Mouse (Mus musculus) heart, postnatal 10 days (tissue): Measurements from ENCODE around the gene Slc7a5. TPM values are rescaled to one million over a fixed set of nuclear protein-coding genes. Genes with fewer than 3 reads are reported as not detected.

Experiments
- DNase-seq, 2 experiments: peaks; one replicate each; pipeline ENCODE4 v3.0.0; 2021
- intact Hi-C: fragments of 180-260 bp; cut with DNase I; formaldehyde crosslinking; loops from one replicate; pipeline ENCODE4 v1.15.1; 2025
- total RNA-seq, 2 experiments: library from RNA; stranded (reverse); gene quantifications; 2 replicates each; pipeline ENCODE4 v1.2.3; 2021

Gene Slc7a5
- total RNA-seq, result 10 to 100 TPM in 1 of 2 experiments, 1 to 10 TPM in 1; 8.6 to 11.3 TPM

- intact Hi-C loops, result loop anchor here (2.0 kb wide), 1 partner anchor 17 kb away; no protein-coding TSS in a partner anchor
- peak; percentile 97 for DNase-seq
These were observed at the start of gene Slc7a5 for GRCm38 (mm10) chr8:121907587-121908248. Slc7a5 (minus strand) TSS chr8:121907694.

GRCm38 (mm10) chr8:121955825-121956500, 48.5 kb upstream of the Slc7a5 start:
- intact Hi-C loops, result no loop called here
- no peak for DNase-seq

DNA sequence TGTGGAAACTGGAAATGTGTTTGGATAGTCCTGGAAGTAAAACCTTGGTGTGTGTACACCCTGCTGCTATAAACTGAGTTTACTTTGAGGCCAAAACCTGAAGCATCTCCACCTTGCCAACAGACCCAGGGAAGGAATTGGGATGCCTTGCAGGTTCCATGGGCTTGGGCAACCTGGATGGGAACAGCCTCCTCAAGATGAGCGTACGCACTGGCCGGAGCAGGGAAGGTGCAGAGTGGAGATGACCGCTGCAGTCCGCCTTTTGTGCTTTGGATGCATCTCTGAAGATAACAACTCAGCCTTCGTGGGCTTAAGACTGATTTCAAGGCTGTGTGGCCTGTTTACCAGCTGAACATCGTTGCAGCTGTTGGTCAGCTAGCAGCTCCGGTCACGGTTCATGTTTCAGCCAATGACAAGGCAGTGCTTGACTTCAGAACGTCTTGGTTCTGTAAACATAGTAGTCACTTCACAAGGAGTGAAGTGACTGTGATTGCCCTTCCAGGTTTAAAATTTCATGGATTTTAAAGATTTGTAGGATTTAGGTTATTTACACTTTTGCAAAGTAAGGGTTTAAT, 47.6 kb upstream of the Slc7a5 start:
- intact Hi-C loops, result no loop called here
- DNase-seq, result no peak

DNA sequence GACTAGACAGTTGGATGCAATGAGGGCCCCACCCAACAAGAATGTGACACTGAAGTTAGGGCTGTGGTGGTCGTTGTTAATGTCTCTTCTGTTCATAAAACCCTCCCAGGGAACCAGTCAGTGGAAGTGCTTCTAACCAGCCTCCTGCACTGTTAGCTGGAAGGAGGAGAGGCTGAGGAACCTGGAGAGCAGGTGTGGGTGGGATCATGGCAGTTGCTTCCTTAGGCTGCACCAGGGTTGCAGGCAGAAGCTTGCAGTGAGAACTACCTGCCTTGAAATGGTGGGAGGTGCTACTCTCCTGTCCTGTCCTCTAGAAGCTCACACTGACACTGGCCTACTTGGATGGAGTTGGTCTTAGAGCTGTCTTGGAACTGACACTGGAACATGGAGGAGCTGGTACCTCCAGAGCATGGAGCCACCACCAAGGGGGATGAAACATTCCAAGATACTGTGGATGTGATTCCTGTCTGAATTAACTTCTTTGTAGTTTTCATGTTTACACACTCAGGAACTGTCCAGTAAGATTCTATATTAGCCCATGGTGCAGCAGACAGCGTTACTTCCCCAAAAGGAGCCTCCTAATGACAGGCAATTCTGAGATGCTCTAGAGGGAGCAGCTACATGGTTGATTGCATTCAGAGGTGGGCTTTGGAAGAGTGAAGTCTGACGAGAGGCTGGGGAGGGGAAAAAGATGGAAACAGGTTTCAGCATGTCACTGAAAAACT, 46.5 kb upstream of the Slc7a5 start:
- intact Hi-C loops, result no loop called here
- DNase-seq, result no peak

DNA sequence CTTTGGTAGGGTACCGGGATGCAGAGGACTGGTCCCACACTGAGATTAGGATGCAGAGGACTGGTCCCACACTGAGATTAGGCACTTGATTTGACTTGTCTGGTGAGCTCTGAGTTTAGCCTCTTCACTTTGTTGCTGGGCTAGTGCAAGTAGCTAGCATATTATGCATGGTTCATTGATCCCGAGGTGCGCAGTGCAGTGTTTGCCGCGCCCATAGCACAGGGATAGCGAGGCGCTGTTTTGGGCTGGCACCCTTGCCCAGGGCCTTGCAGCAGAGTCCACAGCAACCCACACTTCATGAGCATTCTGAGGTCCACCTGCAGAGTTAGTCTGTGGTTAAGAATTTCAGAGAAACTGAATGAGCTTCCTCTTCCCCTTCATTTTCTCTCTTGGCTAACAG, 45.3 kb upstream of the Slc7a5 start:
- intact Hi-C loops, result no loop called here
- no peak for DNase-seq

- intact Hi-C loops, result no loop called here
- no peak for DNase-seq
These were observed 44.6 kb upstream of the Slc7a5 start for GRCm38 (mm10) chr8:121952122-121952521.

GRCm38 (mm10) chr8:121951656-121952009, 44.1 kb upstream of the Slc7a5 start:
- no peak for DNase-seq
- intact Hi-C loops, result no loop called here

- peak; percentile 82 to 83 for DNase-seq
- intact Hi-C loops, result no loop called here
These were observed 43.5 kb upstream of the Slc7a5 start for GRCm38 (mm10) chr8:121950749-121951655.

GRCm38 (mm10) chr8:121949941-121950748, 42.7 kb upstream of the Slc7a5 start:
- peak; percentile 98 for DNase-seq
- intact Hi-C loops, result no loop called here

DNA sequence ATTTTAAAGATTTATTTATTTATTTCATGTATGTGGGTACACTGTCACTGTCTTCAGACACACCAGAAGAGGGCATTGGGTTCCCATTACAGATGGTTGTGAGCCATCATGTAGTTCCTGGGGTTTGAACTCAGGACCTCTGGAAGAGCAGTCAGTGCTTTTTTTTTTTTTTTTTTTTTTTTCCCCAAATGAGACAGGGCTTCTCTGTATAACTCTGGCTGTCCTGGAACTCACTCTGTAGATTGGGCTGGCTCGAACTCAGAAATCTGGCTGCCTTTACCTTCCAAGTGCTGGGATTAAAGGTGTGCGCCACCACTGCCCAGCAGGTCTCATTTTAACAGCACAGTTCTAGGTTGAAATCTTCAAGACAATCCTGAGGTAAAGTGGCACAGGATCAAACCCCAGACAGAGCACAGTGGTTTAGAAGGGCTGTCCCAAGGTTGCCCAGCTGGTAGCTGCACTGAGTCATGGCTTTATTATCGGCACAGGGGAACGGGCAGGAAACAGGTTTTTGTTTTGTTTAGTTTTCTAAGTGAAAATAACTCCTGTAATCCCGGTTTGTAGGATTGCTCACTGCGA, 41.8 kb upstream of the Slc7a5 start, which contains the start of gene Banp:
Gene Banp, plus strand, starts transcription at position 529 of the 579 bp plus-strand sequence.
- DNase-seq, result peak in 1 of 2 experiments; percentile 24

DNA sequence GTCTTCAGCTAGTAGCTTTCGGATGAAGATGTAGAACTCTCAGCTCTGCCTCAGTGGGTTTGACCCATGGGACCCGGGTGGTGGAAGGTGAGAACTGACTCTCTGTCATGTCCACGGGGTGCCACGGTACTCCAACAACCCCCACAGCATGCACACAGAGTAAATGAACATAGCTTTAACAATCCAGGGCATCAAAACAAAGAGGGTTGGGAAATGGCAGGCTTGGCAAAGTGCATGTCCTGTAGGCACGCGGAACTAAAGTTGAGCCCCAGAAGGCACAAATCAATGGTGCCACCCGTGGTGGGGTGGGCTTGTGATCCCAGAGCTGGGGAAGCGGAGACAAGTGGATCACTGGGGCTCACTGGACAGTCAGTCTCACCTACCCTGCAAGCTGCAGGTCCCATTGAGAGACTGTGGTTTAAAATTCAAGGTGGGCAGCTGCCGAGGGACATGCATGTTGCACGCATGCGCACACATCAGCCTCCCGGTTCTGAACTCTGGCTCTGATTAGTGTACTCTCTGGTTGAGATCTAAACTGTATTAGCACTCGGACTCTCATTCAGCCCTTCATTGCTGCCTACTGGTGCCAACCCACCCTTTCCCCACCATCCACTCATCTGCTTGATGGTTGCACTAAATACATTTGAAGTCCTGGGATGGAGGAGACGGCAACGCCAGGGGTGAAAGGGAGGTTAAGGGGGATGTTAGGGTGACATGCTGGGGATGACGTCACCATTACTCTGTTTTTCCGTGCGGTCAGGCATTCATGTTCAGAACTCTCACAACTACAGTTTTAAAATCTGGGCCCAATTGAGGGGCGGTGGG, 41.0 kb upstream of the Slc7a5 start:
- peak in 1 of 2 experiments; percentile 25 for DNase-seq
- intact Hi-C loops, result no loop called here

More for the DNA sequence above, 41.8 kb upstream of the Slc7a5 start, which contains the start of gene Banp:
- intact Hi-C loops, result no loop called here

- intact Hi-C loops, result no loop called here
- peak; percentile 94 to 96 for DNase-seq
These were observed 40.3 kb upstream of the Slc7a5 start for GRCm38 (mm10) chr8:121947753-121948141.

- intact Hi-C loops, result no loop called here
- no peak for DNase-seq
These were observed 39.7 kb upstream of the Slc7a5 start for GRCm38 (mm10) chr8:121947047-121947752.

- DNase-seq, result no peak
- intact Hi-C loops, result no loop called here
These were observed 38.9 kb upstream of the Slc7a5 start for GRCm38 (mm10) chr8:121946351-121946750.

DNA sequence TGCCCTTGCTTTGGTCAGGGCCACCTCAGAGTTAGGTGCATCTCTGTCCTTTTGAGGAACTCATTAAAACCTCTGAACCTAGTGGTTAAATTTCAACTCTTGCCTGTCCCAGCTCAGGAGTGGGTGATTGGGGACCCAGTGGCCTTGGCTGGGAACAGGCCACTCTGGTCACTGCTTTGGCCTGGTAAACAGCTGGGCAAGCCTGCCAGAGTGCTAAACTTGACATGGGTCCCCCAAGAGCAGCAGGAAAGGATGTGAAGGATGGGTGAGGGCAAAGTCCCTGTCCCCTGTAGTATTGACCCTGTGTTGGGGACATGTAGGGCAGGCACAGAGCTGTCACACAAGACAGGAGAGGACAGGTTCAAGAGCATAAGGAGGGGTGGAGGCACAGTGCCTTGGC, 37.3 kb upstream of the Slc7a5 start, which contains the start of gene Car5a:
Gene Car5a, minus strand, starts transcription at position 74 of the 400 bp plus-strand sequence.
- intact Hi-C loops, result no loop called here
- no peak for DNase-seq

GRCm38 (mm10) chr8:121943716-121944115, 36.2 kb upstream of the Slc7a5 start:
- intact Hi-C loops, result no loop called here
- DNase-seq, result no peak

GRCm38 (mm10) chr8:121943057-121943540, 35.6 kb upstream of the Slc7a5 start:
- intact Hi-C loops, result no loop called here
- no peak for DNase-seq
